Mouse (Mus musculus) small intestine, adult 2 months (tissue): Measurements from ENCODE around the gene Sstr2.

Source experiments
- CTCF ChIP-seq: fragments of 200-500 bp; IDR thresholded peaks from 2 replicates; pipeline ENCODE4 v1.5.1; 2012; ENCODE audit warnings: low read depth, mild to moderate bottlenecking, control low read depth, inconsistent platforms, low read length, moderate library complexity, mixed read lengths; ENCODE audit not compliant: insufficient replicate concordance, insufficient read length; ENCODE audit errors: extremely low read depth
- POLR2A ChIP-seq: fragments of 200-500 bp; IDR thresholded peaks from 2 replicates; pipeline ENCODE4 v1.6.1; 2012; ENCODE audit warnings: low read depth, mild to moderate bottlenecking, control low read depth, inconsistent platforms, low read length, moderate library complexity

- no peak for TF ChIP-seq CTCF
- no peak for TF ChIP-seq POLR2A
Observed at GRCm38 (mm10) chr11:113588936-113589335, 30.2 kb upstream of the Sstr2 start.
